ENCODE assay signal across 8 mouse cellular contexts in the genomic region with DNA sequence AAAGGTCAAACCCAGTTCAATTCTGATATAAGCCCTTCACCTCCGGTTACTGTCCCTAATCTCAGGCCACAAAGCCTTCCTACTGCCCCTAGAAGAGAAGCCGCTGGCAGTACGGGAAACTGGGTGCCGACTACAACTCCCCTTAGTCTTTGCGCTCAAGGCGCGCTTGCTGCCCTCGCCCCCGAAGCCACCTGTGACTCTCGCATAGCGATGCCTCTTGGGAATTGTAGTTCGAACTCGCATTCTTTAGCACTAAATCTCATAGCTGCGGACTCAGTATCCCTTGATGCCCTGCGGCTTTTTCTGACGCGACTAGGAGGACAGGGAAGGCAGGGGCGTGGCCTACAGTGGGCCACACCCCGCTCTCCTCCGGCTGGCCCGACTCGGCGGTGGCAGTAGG. TPM values are rescaled to one million over a fixed set of nuclear protein-coding genes. Genes with fewer than 3 reads are reported as not detected.
DNase-seq lines count a peak whose midpoint lies in the region; ATAC-seq and TF ChIP-seq lines count a peak whose summit lies in the region.

A gene (plus strand): TSS at position 347 of the 400 bp plus-strand sequence.

- H3K27ac ChIP-seq in ES-E14 (ENCODE audit: insufficient read depth, low read depth, low read length, poor library complexity, severe bottlenecking), result peak within 1 kb of the TSS; percentile 46
- H3K27ac ChIP-seq in forebrain, embryonic 14.5 days (ENCODE audit: low read depth, low read length), result peak within 1 kb of the TSS; percentile 76; the same call in 1 of the 2 replicates
- peak within 1 kb of the TSS; percentile 82 for H3K27ac ChIP-seq in neural tube, embryonic 15.5 days (replicated peaks)
- peak within 1 kb of the TSS; percentile 89 for H3K27ac ChIP-seq in thymus, adult 2 months (ENCODE audit: control insufficient read depth, insufficient read depth, low read length)

- in situ Hi-C loops in ES-E14 (cut with MboI; ENCODE audit: low sequenced_read_pairs in 2 of 2, unreplicated experiment in 2 of 2), result no loop called here

- H3K4me2 ChIP-seq in forebrain, embryonic 14.5 days (ENCODE audit: low read length), result peak within 1 kb of the TSS; percentile 83
- H3K4me2 ChIP-seq in neural tube, embryonic 15.5 days, result peak within 1 kb of the TSS; percentile 89

- peaks cover 3% of the 10 kb centered on the region; the same call in 1 of the 2 replicates for H3K36me3 ChIP-seq in ES-E14 (ENCODE audit: control insufficient read depth, insufficient read depth, low read length, poor library complexity, severe bottlenecking)
- peaks cover 24% of the 10 kb centered on the region for H3K36me3 ChIP-seq in forebrain, embryonic 14.5 days (ENCODE audit: control insufficient read depth, insufficient read depth, low read length)
- H3K36me3 ChIP-seq in neural tube, embryonic 15.5 days, result peaks cover 17% of the 10 kb centered on the region
- H3K36me3 ChIP-seq in thymus, adult 2 months (ENCODE audit: control insufficient read depth, insufficient read depth, low read length), result peaks cover 9% of the 10 kb centered on the region; the same call in 1 of the 2 replicates

- peak; percentile 99 for DNase-seq in ES-E14 (ENCODE audit: low read depth, low spot score)
- peak; percentile 96 for DNase-seq in cerebellum, adult 11 months
- peak; percentile 100 for DNase-seq in forebrain, embryonic 14.5 days (ENCODE audit: low spot score)
- peak; percentile 93 to 95 for DNase-seq in heart, postnatal 14 days
- DNase-seq in layer of hippocampus, adult 11-12 months (ENCODE audit: low spot score), result peak; percentile 98
- DNase-seq in lung, adult 18-20 months, result peak; percentile 98 to 99
- DNase-seq in thymus, adult 2 months, result peak; percentile 97

- under 1% methylated on average over 23 of the region's 23 CpGs for WGBS in forebrain, embryonic 14.5 days
- WGBS in neural tube, embryonic 15.5 days, result under 1% methylated on average over 23 of the region's 23 CpGs
- 0% methylated on average over 23 of the region's 23 CpGs for WGBS in thymus, adult 2 months

- no peaks in the 10 kb centered on the region for H3K9me3 ChIP-seq in ES-E14 (ENCODE audit: control insufficient read depth, insufficient read depth, low read depth, low read length)
- no peaks in the 10 kb centered on the region for H3K9me3 ChIP-seq in forebrain, embryonic 14.5 days (replicated peaks; ENCODE audit: control insufficient read depth, low read length)
- H3K9me3 ChIP-seq in neural tube, embryonic 15.5 days (replicated peaks), result no peaks in the 10 kb centered on the region

- peak; percentile 97 for ATAC-seq in forebrain, embryonic 14.5 days
- ATAC-seq in neural tube, embryonic 15.5 days (ENCODE audit: low FRiP score), result peak; percentile 98

- H3K4me1 ChIP-seq in ES-E14 (ENCODE audit: control insufficient read depth in 2 of 2, insufficient read depth in 2 of 2, low read length in 2 of 2, poor library complexity in 1 of 2), result peaks cover 0 to 8% of the 10 kb centered on the region in 2 experiments; a peak in 1 of 4 replicates
- H3K4me1 ChIP-seq in forebrain, embryonic 14.5 days (ENCODE audit: control insufficient read depth, insufficient read depth, low read length), result peaks cover 18% of the 10 kb centered on the region; the same call in 1 of the 2 replicates
- peaks cover 31% of the 10 kb centered on the region for H3K4me1 ChIP-seq in neural tube, embryonic 15.5 days
- H3K4me1 ChIP-seq in thymus, adult 2 months (replicated peaks; ENCODE audit: control insufficient read depth, insufficient read depth, low read length), result peaks cover 28% of the 10 kb centered on the region

- peak; percentile 61; the same call in 1 of the 2 replicates for TF ChIP-seq POLR2A in thymus, adult 2 months (IDR thresholded peaks at IDR 0.05; ENCODE audit: control insufficient read depth, extremely low read depth, insufficient read depth, low read length, poor library complexity)

- TF ChIP-seq CTCF in thymus, adult 2 months (IDR thresholded peaks at IDR 0.05; ENCODE audit: borderline replicate concordance, control insufficient read depth, extremely low read depth, insufficient read depth, low read length, poor library complexity), result no peak

- peak within 1 kb of the TSS; percentile 86 for H3K9ac ChIP-seq in ES-E14 (ENCODE audit: insufficient read depth, low read depth, low read length, poor library complexity, severe bottlenecking)
- peak within 1 kb of the TSS; percentile 88 for H3K9ac ChIP-seq in forebrain, embryonic 14.5 days (ENCODE audit: low read length)
- peak within 1 kb of the TSS; percentile 84 for H3K9ac ChIP-seq in neural tube, embryonic 15.5 days (replicated peaks)

- no peaks in the 10 kb centered on the region for H3K27me3 ChIP-seq in forebrain, embryonic 14.5 days (replicated peaks; ENCODE audit: control insufficient read depth, insufficient read depth, low read length)
- no peaks in the 10 kb centered on the region for H3K27me3 ChIP-seq in neural tube, embryonic 15.5 days (replicated peaks)
- no peaks in the 10 kb centered on the region for H3K27me3 ChIP-seq in thymus, adult 2 months (ENCODE audit: control insufficient read depth, insufficient read depth, low read length)

- intact Hi-C loops in heart, postnatal 14 days (cut with DNase I), result loop anchor here (5.0 kb wide), 1 partner anchor 588 kb away; a partner anchor contains a TSS

- H3K4me3 ChIP-seq in ES-E14 (ENCODE audit: insufficient read depth in 1 of 2, low read depth in 1 of 2, low read length in 2 of 2, poor library complexity in 1 of 2, severe bottlenecking in 1 of 2), result peak within 1 kb of the TSS; percentile 76 to 83
- peak within 1 kb of the TSS; percentile 78 for H3K4me3 ChIP-seq in forebrain, embryonic 14.5 days (ENCODE audit: low read depth, low read length)
- H3K4me3 ChIP-seq in neural tube, embryonic 15.5 days (replicated peaks), result peak within 1 kb of the TSS; percentile 85
- H3K4me3 ChIP-seq in thymus, adult 2 months (ENCODE audit: control insufficient read depth, insufficient read depth, low read length), result peak within 1 kb of the TSS; percentile 66

TF ChIP-seq in ES-E14, 5 proteins besides CTCF, POLR2A, EP300 and RAD21:
- TF ChIP-seq CHD2 (IDR thresholded peaks at IDR 0.05; ENCODE audit: low read depth, low read length), result peak; percentile 76; the same call in 1 of the 2 replicates
- peak; percentile 99 for TF ChIP-seq HCFC1 (IDR thresholded peaks at IDR 0.05; ENCODE audit: borderline replicate concordance, insufficient read depth, low read length)
- TF ChIP-seq MAFK (IDR thresholded peaks at IDR 0.05; ENCODE audit: insufficient read depth, low read depth, low read length), result no peak
- no peak for TF ChIP-seq ZC3H11A (IDR thresholded peaks at IDR 0.05; ENCODE audit: borderline replicate concordance, low read depth, low read length)
- no peak for TF ChIP-seq ZNF384 (IDR thresholded peaks at IDR 0.05; ENCODE audit: low read depth, low read length)

RNA-seq across cellular contexts. Expression of the gene that starts here (rescaled TPM):
- total RNA-seq in ES-E14 (2012; rRNA removed), result 33.4 and 65.4 TPM in 2 replicates
- 21.6 and 26.3 TPM in 2 replicates for polyA plus RNA-seq in forebrain, embryonic 14.5 days (2014; fragmentation: Nextera tagmentation; extraction: Ambion mirVana)
- 10 to 100 TPM; 85.3 TPM for total RNA-seq in heart, postnatal 14 days (2021)
- 41.3 and 43.5 TPM in 2 replicates for polyA plus RNA-seq in neural tube, embryonic 15.5 days (2015; fragmentation: Nextera tagmentation; extraction: Ambion mirVana)
- polyA plus RNA-seq in thymus, adult 2 months (2012; rRNA removed), result 280 and 339 TPM in 2 replicates

Comparison
In these comparisons a context has a peak if more than half of its experiments do, and no peak if none do; other contexts are left out.
1. Peak in every context shown above with its lines: DNase-seq, ATAC-seq, H3K4me3 ChIP-seq and H3K27ac ChIP-seq.